Mouse (Mus musculus) CH12.LX (cell line): Measurements from ENCODE around the gene Lama2. TPM values are rescaled to one million over a fixed set of nuclear protein-coding genes. Genes with fewer than 3 reads are reported as not detected.

Experiments used
- DNase-seq: peaks from one replicate; pipeline ENCODE4 v3.0.0-alpha.2; 2013; ENCODE audit errors: extremely low read depth
- H3K27ac ChIP-seq: 2 replicates; pipeline ENCODE4 v1.5.1; 2012; ENCODE audit warnings: low read depth, mild to moderate bottlenecking, control low read depth, moderate library complexity; ENCODE audit not compliant: insufficient read depth
- H3K27me3 ChIP-seq: replicated peaks from 2 replicates; pipeline ENCODE3; 2012; ENCODE audit warnings: inconsistent platforms
- H3K36me3 ChIP-seq, 2 experiments: replicated peaks in 1 of 2; 2 replicates each; pipeline versions ENCODE3 to v1.6.1; 2012; ENCODE audit warnings: inconsistent platforms in 1 of 2, low read length in 1 of 2, mild to moderate bottlenecking in 1 of 2, mixed read lengths in 1 of 2, moderate library complexity in 1 of 2; ENCODE audit not compliant: control insufficient read depth in 1 of 2, insufficient read depth in 1 of 2
- H3K4me1 ChIP-seq, 2 experiments: 2 replicates each; pipeline ENCODE4 v1.6.1; 2012; ENCODE audit warnings: inconsistent platforms in 1 of 2, moderate library complexity in 1 of 2; ENCODE audit not compliant: insufficient read depth in 2 of 2, control insufficient read depth in 1 of 2
- H3K4me2 ChIP-seq: 2 replicates; pipeline ENCODE4 v1.6.1; 2012; ENCODE audit warnings: low read depth, mild to moderate bottlenecking, control low read depth; ENCODE audit not compliant: poor library complexity, insufficient read depth, severe bottlenecking
- H3K4me3 ChIP-seq, 3 experiments: fragments of 150-350 bp in 1 of 3; sonication (generic) in 1 of 3; replicated peaks in 1 of 3; 2 replicates each; pipeline versions ENCODE3 to v1.5.1; 2011 to 2012; ENCODE audit warnings: low read depth in 2 of 3, low read length in 2 of 3, mild to moderate bottlenecking in 2 of 3, moderate library complexity in 2 of 3, control low read depth in 1 of 3, improper control_type of control experiment in 1 of 3, inconsistent platforms in 1 of 3, mixed read lengths in 1 of 3; ENCODE audit not compliant: poor library complexity in 1 of 3
- H3K79me2 ChIP-seq: replicated peaks from 2 replicates; pipeline ENCODE4 v1.6.1; 2012; ENCODE audit warnings: mild to moderate bottlenecking, moderate library complexity; ENCODE audit not compliant: control insufficient read depth, poor library complexity, insufficient read depth, severe bottlenecking; ENCODE audit errors: extremely low read depth
- H3K9ac ChIP-seq: 2 replicates; pipeline ENCODE4 v1.6.1; 2012; ENCODE audit warnings: low read depth, mild to moderate bottlenecking, control low read depth, moderate library complexity; ENCODE audit not compliant: insufficient read depth
- H3K9me3 ChIP-seq: replicated peaks from 2 replicates; pipeline ENCODE3; 2012; ENCODE audit warnings: low read length, inconsistent platforms, mixed read lengths
- CHD1 ChIP-seq: IDR thresholded peaks from 2 replicates; pipeline ENCODE4 v1.6.1; 2012; ENCODE audit warnings: low read depth, low read length, improper control_type of control experiment, inconsistent platforms
- ELF1 ChIP-seq: IDR thresholded peaks from 2 replicates; pipeline ENCODE4 v1.6.1; 2014; ENCODE audit warnings: low read depth, mild to moderate bottlenecking, inconsistent platforms, low read length, improper control_type of control experiment
- ETS1 ChIP-seq: conservative IDR thresholded peaks from 2 replicates; pipeline ENCODE4 v1.6.1; 2012; ENCODE audit warnings: low read depth, mild to moderate bottlenecking, inconsistent platforms, low read length, improper control_type of control experiment, moderate library complexity
- MAFK ChIP-seq: IDR thresholded peaks from 2 replicates; pipeline ENCODE4 v1.6.1; 2011; ENCODE audit warnings: low read length, improper control_type of control experiment; ENCODE audit not compliant: insufficient replicate concordance
- MAZ ChIP-seq: IDR thresholded peaks from 2 replicates; pipeline ENCODE4 v1.6.1; 2012; ENCODE audit warnings: low read depth, mild to moderate bottlenecking, inconsistent platforms, low read length, improper control_type of control experiment, moderate library complexity
- NELFE ChIP-seq: IDR thresholded peaks from 2 replicates; pipeline ENCODE4 v1.6.1; 2011; ENCODE audit warnings: low read depth, low read length, improper control_type of control experiment
- NRF1 ChIP-seq: IDR thresholded peaks from 2 replicates; pipeline ENCODE4 v1.6.1; 2014; ENCODE audit warnings: low read depth, mild to moderate bottlenecking, inconsistent platforms, low read length, improper control_type of control experiment, moderate library complexity
- PAX5 ChIP-seq: IDR thresholded peaks from 2 replicates; pipeline ENCODE4 v1.6.1; 2012; ENCODE audit warnings: low read length, inconsistent platforms, mixed read lengths
- POLR2AphosphoS2 ChIP-seq: IDR thresholded peaks from 2 replicates; pipeline ENCODE4 v1.6.1; 2011; ENCODE audit warnings: low read depth, low read length, improper control_type of control experiment
- SMC3 ChIP-seq: IDR thresholded peaks from 2 replicates; pipeline ENCODE4 v1.6.1; 2011; ENCODE audit warnings: low read depth, low read length, improper control_type of control experiment
- TBP ChIP-seq: conservative IDR thresholded peaks from 2 replicates; pipeline ENCODE4 v1.6.1; 2011; ENCODE audit warnings: low read depth, low read length, improper control_type of control experiment
- UBTF ChIP-seq: IDR thresholded peaks from 2 replicates; pipeline ENCODE4 v1.6.1; 2012; ENCODE audit warnings: low read depth, mild to moderate bottlenecking, inconsistent platforms, low read length, improper control_type of control experiment, moderate library complexity
- USF1 ChIP-seq: IDR thresholded peaks from 2 replicates; pipeline ENCODE4 v1.6.1; 2014; ENCODE audit warnings: low read depth, mild to moderate bottlenecking, inconsistent platforms, low read length, improper control_type of control experiment
- USF2 ChIP-seq: conservative IDR thresholded peaks from 2 replicates; pipeline ENCODE4 v1.6.1; 2011; ENCODE audit warnings: low read depth, low read length, improper control_type of control experiment
- ZC3H11A ChIP-seq: IDR thresholded peaks from 2 replicates; pipeline ENCODE4 v1.6.1; 2012; ENCODE audit warnings: low read depth, mild to moderate bottlenecking, inconsistent platforms, low read length, improper control_type of control experiment
- ZMIZ1 ChIP-seq: IDR thresholded peaks from 2 replicates; pipeline ENCODE4 v1.6.1; 2012; ENCODE audit warnings: low read depth, mild to moderate bottlenecking, inconsistent platforms, low read length, improper control_type of control experiment
- dilution Hi-C: fragments of 300-500 bp; cut with MboI; formaldehyde crosslinking; loops from 2 replicates; pipeline ENCODE4 v1.14.3; 2020; ENCODE audit warnings: low sequenced_read_pairs; ENCODE audit not compliant: extremely low pct_unique_long_range_greater_than_20kb, extremely low pct_ligation_motif_present
- in situ Hi-C: fragments of 300-500 bp; cut with MboI; formaldehyde crosslinking; loops from 3 replicates; pipeline ENCODE4 v1.14.3; 2019; ENCODE audit warnings: low sequenced_read_pairs, low pct_ligation_motif_present, low pct_unique_long_range_greater_than_20kb, mixed read lengths
- polyA plus RNA-seq: library from polyadenylated mRNA; unstranded; fragments of >175 nt; gene quantifications from 2 replicates; pipeline ENCODE4 v1.2.1, GENCODE M21; 2012; ENCODE audit warnings: low read depth; ENCODE audit not compliant: insufficient read length
- total RNA-seq, 2 experiments: library from RNA; depleted of rRNA; stranded (reverse); fragments of 300-350 nt in 1 of 2; fragments of >200 nt in 1 of 2; gene quantifications; 2 replicates each; pipeline ENCODE4 v1.2.3; 2012 to 2014

Gene Lama2
- total and polyA plus RNA-seq, 3 experiments = not detected

DNA sequence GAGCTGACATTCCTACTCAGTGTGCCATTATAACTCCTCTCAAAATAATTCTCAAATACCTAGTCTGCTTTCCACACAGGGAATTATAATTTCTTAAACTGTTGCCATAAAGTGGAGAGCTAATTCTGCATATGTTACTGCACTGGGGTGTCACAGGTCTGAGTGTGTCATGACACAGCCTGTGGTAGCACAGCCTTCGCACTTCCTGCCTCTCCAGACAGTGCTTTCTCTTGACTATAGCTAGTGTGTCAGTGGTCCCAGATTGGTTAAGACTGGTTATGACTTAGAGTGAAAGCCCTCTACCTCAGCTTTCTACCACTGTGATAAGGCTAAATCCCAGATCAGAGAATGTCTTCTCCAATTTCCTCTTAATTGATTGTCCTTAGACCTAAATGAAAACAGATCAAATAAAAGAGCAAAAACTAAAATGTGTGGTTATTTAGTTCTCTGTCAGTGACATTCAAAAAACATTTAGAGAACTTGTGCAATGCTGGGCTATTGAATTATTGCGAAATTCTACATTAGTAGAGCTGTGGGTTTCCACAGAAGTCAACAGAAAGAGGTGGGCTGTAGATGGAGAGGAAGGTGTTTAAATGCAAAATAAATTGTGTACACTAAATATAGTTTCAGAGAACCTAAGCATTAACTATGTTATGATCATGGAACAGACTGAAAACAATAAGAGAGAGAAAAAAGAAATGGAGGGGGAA, 502.5 kb downstream of the Lama2 start:
- in situ Hi-C loops = no loop called here
- DNase-seq = no peak
- Histone ChIP-seq H3K4me1 (no peaks in the 10 kb centered on the region), H3K9ac (no peak overlapping the region), H3K79me2 (no peaks in the 10 kb centered on the region), H3K9me3 (no peaks in the 10 kb centered on the region), H3K27ac (no peak overlapping the region), H3K4me3 (no peak overlapping the region), H3K27me3 (no peaks in the 10 kb centered on the region), H3K36me3 (no peaks in the 10 kb centered on the region)
- no peak for TF ChIP-seq MAFK
- no peak for TF ChIP-seq CHD1
- TF ChIP-seq ELF1 = no peak
- TF ChIP-seq MAZ = no peak
- no peak for TF ChIP-seq NELFE
- no peak for TF ChIP-seq ZC3H11A
- no peak for TF ChIP-seq POLR2AphosphoS2
- no peak for TF ChIP-seq TBP
- TF ChIP-seq ETS1 = no peak
- TF ChIP-seq ZMIZ1 = no peak
- no peak for TF ChIP-seq USF1
- TF ChIP-seq, all 38 proteins: peak for 0
- dilution Hi-C loops = no loop called here
- no peak overlapping the region for H3K4me2 ChIP-seq

DNA sequence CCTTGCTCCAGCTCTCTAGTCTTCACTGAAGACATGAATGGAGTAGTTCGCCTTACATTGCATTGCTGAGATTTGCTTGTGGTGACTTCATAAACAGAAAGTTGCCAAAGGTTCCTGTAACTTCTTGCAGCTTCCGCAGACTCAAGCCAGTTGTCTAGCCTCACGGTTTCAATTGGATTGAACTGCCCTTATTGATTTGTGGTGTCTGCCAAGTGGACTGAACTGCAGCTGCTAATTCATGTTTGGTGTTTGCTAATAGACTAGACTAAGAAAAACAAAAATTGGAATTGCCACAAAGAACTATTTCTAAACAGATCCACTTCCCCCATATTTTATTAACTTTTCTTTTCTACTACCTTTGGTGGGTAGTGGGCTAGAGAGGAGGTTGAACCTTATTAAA, 505.4 kb downstream of the Lama2 start:
- no peak overlapping the region for H3K27ac ChIP-seq
- in situ Hi-C loops = no loop called here
- no peak overlapping the region for H3K4me2 ChIP-seq
- no peak overlapping the region for H3K9ac ChIP-seq
- no peaks in the 10 kb centered on the region for H3K9me3 ChIP-seq
- TF ChIP-seq NELFE = no peak
- no peak for TF ChIP-seq PAX5
- TF ChIP-seq USF1 = no peak
- TF ChIP-seq USF2 = no peak
- no peaks in the 10 kb centered on the region for H3K27me3 ChIP-seq
- H3K4me3 ChIP-seq = no peak overlapping the region
- dilution Hi-C loops = no loop called here
- H3K79me2 ChIP-seq = no peaks in the 10 kb centered on the region
- no peaks in the 10 kb centered on the region for H3K4me1 ChIP-seq
- DNase-seq = no peak
- H3K36me3 ChIP-seq = no peaks in the 10 kb centered on the region

DNA sequence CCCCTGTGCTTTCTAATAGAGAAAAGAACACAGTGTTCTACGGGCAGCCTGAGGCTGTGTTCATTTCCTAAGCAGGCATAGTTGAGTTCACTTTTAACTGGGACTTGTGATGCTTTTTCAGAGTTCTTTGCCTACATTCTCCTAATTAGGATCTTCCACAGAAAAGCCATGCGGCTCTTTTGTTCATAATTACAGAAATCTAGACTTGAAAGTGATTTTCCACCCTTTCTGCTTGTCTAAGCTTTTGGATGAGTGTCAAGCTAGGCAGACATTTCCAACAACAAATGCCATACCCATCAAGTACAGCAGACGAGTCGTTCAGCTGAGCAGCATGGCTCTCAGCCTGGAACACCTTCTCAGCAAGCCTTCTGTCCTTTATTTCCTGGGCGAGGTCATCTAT, 515.7 kb downstream of the Lama2 start:
- no peak overlapping the region for H3K9ac ChIP-seq
- DNase-seq = no peak
- in situ Hi-C loops = no loop called here
- H3K36me3 ChIP-seq = no peaks in the 10 kb centered on the region
- TF ChIP-seq SMC3 (no peak), CHD1 (no peak), NRF1 (no peak), UBTF (no peak)
- no peak overlapping the region for H3K4me2 ChIP-seq
- peaks cover 0 to 5% of the 10 kb centered on the region in 2 experiments; a peak in 2 of 4 replicates for H3K4me1 ChIP-seq
- no peak overlapping the region for H3K27ac ChIP-seq
- no peaks in the 10 kb centered on the region for H3K9me3 ChIP-seq
- no peaks in the 10 kb centered on the region for H3K79me2 ChIP-seq
- no peaks in the 10 kb centered on the region for H3K27me3 ChIP-seq
- no peak overlapping the region for H3K4me3 ChIP-seq
- dilution Hi-C loops = no loop called here
